Mouse (Mus musculus) T-helper 2 cell (primary cell): Measurements from ENCODE around the gene Gm8108.
"Not testable (repeated sequence)": the region's sequence is repeated elsewhere in the genome, so short reads cannot be mapped to it uniquely, and the experiment has no call there.

Experiments used
- in situ Hi-C: fragments of 300-600 bp; cut with MboI, MseI; formaldehyde crosslinking; loops from one replicate; pipeline ENCODE4 v1.15.1; 2025; ENCODE audit warnings: high pct_unique_total_duplicates

Gene Gm8108

DNA sequence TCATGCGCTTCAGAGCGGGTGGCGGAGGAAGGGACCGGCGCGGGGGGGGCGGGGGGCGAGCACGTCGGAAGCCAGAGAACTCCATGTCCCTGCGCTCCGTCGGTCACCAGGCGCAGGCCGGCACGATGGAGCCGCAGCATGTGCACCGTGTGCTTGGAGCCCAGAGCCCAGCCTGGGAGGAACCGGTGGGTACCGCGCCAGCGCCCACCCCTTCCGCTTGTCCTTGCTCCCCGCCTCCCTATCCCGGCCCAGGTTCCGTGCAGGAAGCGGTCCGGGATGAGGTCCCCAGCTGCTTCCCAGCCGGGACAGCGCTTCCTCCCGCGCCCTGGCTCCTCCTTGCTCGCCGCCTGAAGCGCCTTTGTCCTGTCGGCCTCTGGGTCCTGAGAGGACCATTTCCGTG is at the start of gene Gm8108:
Gene Gm8108 (plus strand): TSS at position 101 of the 400 bp plus-strand sequence.
- in situ Hi-C loops = not testable (repeated sequence)

DNA sequence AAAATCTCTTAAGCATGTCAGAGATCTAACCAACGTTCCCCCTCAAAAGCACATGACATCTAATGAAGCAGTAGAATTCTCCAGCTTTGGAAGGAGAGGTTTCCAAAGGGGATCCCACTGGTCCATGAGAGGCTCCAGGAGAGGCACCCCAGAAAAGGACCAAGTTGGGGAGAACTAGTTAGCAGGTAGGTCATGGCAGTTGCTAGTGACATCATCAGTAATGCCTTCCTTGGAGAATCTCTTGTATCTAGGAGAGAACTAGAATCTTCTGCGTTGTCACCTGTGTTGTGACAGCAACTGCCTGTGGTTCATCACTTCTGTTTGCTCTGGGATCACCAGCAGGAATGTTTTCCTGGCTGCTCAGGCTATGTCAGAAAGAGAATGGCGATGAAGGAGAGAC is 26.5 kb upstream of the Gm8108 start, which contains the start of gene Gm3115:
Gene Gm3115 (plus strand): TSS at position 301 of the 400 bp plus-strand sequence.
- in situ Hi-C loops = not testable (repeated sequence)

DNA sequence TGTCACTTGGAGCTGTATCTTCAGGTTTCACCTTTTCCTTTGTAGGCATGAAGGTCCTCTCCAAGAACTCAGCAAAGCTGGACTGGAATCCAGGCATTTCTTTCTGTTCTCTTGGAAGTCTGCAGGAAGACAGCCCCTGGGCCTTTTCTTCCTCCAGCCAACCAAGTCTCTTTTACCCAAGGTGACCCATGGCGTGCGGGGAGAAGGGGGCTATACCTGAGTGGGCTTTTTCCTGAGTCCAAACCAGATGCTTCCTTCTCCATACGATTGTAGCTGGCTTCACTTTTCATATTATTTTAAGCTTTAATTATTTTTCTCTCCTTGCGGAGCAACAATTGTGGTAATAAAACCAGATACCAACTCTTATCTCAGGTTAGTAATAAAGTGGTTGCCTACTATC is 31.3 kb downstream of the Gm8108 start:
- in situ Hi-C loops = not testable (repeated sequence)

DNA sequence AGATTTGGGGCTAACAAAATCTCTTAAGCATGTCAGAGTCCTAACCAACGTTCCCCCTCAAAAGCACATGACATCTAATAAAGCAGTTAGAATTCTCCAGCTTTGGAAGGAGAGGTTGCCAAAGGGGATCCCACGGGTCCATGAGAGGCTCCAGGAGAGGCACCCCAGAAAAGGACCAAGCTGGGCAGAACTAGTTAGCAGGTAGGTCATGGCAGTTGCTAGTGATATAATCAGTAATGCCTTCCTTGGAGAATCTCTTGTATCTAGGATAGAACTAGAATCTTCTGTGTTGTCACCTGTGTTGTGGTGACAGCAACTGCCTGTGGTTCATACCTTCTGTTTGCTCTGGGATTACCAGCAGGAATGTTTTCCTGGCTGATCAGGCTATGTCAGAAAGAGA is 54.4 kb downstream of the Gm8108 start, which contains the start of gene Gm3127:
Gene Gm3127 (plus strand): TSS at position 301 of the 400 bp plus-strand sequence.
- in situ Hi-C loops = not testable (repeated sequence)

DNA sequence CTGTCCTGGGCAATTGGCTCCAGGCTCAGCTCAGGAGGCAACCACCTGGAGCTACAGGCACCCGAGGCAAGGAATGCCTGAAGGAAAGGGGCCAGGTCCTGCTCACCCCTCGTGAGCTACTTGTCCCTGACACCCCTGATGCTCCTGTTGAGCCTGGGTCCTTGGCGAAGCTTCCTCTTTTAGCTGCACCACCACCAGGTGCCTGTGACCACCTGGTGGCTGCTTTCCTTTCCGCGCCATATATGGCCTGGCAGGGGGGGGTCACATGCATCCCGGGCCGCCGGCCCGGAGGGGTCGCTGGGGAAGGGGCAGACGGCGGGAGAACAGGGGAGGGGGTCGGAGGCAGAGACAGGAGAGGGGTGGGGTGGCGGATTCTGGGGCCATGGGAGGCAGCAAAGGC is 71.7 kb downstream of the Gm8108 start:
- in situ Hi-C loops = not testable (repeated sequence)
